Mouse (Mus musculus): ENCODE measurements around the gene Mrnip.

Gene Mrnip

GRCm38 (mm10) chr11:50159347-50159746, 14.9 kb upstream of the Mrnip start:
- DNase-seq (ENCODE audit: low read depth), result no peak

- DNase-seq (ENCODE audit: low read depth), result peak; percentile 78
Measured at GRCm38 (mm10) chr11:50161578-50162304, 12.5 kb upstream of the Mrnip start.

- DNase-seq (ENCODE audit: low read depth), result peak; percentile 51
Measured at GRCm38 (mm10) chr11:50162338-50163050, 11.8 kb upstream of the Mrnip start.

- DNase-seq (ENCODE audit: low read depth), result no peak
Measured at GRCm38 (mm10) chr11:50168352-50168751, 5.9 kb upstream of the Mrnip start.

GRCm38 (mm10) chr11:50174730-50175187, 515 bp downstream of the Mrnip start:
- DNase-seq (ENCODE audit: low read depth), result peak; percentile 98

- DNase-seq (ENCODE audit: low read depth), result no peak
Measured at GRCm38 (mm10) chr11:50176351-50176750, 2.1 kb downstream of the Mrnip start.

- no peak for DNase-seq (ENCODE audit: low read depth)
Measured at GRCm38 (mm10) chr11:50177111-50177510, 2.9 kb downstream of the Mrnip start.

GRCm38 (mm10) chr11:50178532-50179488, 4.6 kb downstream of the Mrnip start:
- DNase-seq (ENCODE audit: low read depth), result no peak

GRCm38 (mm10) chr11:50180478-50181231, 6.4 kb downstream of the Mrnip start:
- DNase-seq (ENCODE audit: low read depth), result no peak

- no peak for DNase-seq (ENCODE audit: low read depth)
Measured at GRCm38 (mm10) chr11:50182702-50183101, 8.5 kb downstream of the Mrnip start.

- no peak for DNase-seq (ENCODE audit: low read depth)
Measured at GRCm38 (mm10) chr11:50184788-50185187, 10.5 kb downstream of the Mrnip start.

GRCm38 (mm10) chr11:50188682-50189081, 14.4 kb downstream of the Mrnip start:
- DNase-seq (ENCODE audit: low read depth), result no peak

- DNase-seq (ENCODE audit: low read depth), result no peak
Measured at GRCm38 (mm10) chr11:50190362-50190761, 16.1 kb downstream of the Mrnip start.

GRCm38 (mm10) chr11:50192278-50192677, 18.0 kb downstream of the Mrnip start:
- no peak for DNase-seq (ENCODE audit: low read depth)

- no peak for DNase-seq (ENCODE audit: low read depth)
Measured at GRCm38 (mm10) chr11:50194070-50194469, 19.8 kb downstream of the Mrnip start.

- DNase-seq (ENCODE audit: low read depth), result no peak
Measured at GRCm38 (mm10) chr11:50194793-50195192, 20.5 kb downstream of the Mrnip start.

GRCm38 (mm10) chr11:50197500-50197899, 23.3 kb downstream of the Mrnip start:
- no peak for DNase-seq (ENCODE audit: low read depth)

GRCm38 (mm10) chr11:50198219-50198846, 24.1 kb downstream of the Mrnip start:
- DNase-seq (ENCODE audit: low read depth), result no peak

GRCm38 (mm10) chr11:50198916-50199315, 24.7 kb downstream of the Mrnip start:
- DNase-seq (ENCODE audit: low read depth), result no peak

GRCm38 (mm10) chr11:50200613-50201012, 26.4 kb downstream of the Mrnip start:
- peak; percentile 51 for DNase-seq (ENCODE audit: low read depth)

- no peak for DNase-seq (ENCODE audit: low read depth)
Measured at GRCm38 (mm10) chr11:50201590-50201989, 27.3 kb downstream of the Mrnip start.

All from 416B (cell line).